Mouse (Mus musculus): ENCODE measurements around the gene Sp1.

DNA sequence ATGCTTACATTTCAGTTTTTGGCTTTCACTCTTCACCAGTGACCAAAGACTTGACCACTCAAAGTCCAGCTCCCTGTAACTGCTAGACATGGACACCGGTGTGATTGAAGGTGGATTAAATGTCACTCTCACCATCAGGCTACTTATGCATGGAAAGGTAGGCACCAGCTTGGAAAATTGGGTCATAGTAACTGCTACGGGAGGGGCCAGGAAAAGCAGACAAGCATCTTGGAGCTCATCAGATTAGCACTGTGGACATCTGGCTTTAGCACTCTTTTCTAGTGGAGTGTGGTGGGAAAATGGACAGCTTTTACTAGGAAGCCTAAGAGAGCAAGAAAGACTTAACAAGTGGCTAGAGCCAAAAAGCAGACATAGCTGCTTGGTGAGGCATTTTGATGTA, 67.3 kb downstream of the Sp1 start:
- TF ChIP-seq TAL1 (IDR thresholded peaks at IDR 0.05; ENCODE audit: low read length) (no peak), GATA1 (IDR thresholded peaks at IDR 0.05; ENCODE audit: low read length) (no peak)

All from erythroblast, embryonic 14.5 days (primary cell).